Mouse (Mus musculus) lung, postnatal 10 days (tissue): ENCODE data around the gene Fgfr1op.
"Not testable (repeated sequence)": the region's sequence is repeated elsewhere in the genome, so short reads cannot be mapped to it uniquely, and the experiment has no call there.

Experiments
- DNase-seq: peaks from one replicate; pipeline ENCODE4 v3.0.0; 2021

The Fgfr1op gene

DNA sequence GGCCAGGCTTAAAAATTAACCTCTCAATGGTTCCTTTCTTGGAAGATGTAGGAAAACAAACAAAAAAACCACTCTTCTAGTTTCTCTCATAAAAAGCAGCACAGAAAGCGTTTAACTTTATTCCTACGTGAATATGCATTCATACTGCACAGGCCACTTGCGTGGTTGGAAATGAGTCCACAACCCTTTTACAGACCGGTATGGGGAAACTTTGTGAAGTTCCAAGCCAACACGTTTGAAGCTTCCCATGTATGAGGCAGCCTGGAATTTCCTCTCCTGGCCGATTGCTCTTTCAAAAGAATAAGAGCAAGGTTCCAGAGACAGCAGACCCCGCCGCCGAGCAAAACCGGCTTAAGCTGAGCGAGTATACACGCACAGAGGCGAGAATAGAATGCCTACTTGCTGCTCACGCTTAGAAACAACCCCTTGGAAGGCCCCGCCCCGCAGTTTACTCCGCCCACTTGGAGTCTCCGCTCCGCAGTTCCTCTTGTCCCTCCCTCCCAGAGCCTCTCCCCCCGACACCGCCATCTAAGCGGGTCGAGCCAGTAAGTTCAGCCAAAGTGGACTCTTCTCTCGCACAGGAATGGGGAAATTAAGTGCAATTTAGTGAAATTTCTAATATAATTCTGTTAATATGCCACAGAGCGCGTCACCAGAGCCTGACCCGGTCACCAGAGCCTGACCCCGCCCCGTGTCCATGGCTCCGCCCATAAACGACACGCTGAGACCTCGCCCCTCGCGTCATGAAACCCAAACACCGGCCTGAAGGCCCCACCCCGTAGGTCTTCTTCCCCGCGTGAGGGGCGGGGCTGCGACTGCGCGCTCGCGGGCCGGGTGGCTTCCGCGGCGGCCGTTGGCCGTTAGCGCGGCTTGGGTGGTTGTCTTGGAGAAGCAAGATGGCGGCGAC, at the start of gene Fgfr1op:
Fgfr1op (plus strand) TSS at position 801 of the 907 bp plus-strand sequence.
- DNase-seq = peak; percentile 39

DNA sequence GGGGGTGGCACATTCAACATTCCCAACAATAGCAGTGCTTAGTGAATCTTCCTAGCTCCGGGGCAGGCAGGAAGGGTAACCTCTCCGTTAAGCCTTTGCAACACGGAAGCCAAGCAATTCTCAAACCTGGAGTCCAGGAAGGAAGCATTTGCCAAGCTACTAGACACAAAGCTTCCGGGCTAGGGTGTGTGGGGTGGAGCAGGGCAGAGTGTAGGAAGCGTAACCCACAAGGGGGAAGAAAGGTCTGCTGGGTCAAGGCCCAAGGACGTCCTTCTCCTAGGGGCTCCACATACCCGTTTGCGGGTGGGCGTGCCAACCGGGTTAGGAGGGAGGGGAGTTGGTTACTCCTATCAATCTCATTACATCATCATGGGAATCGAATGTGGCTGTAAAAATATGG, 48.9 kb upstream of the Fgfr1op start:
- peak; percentile 38 for DNase-seq

DNA sequence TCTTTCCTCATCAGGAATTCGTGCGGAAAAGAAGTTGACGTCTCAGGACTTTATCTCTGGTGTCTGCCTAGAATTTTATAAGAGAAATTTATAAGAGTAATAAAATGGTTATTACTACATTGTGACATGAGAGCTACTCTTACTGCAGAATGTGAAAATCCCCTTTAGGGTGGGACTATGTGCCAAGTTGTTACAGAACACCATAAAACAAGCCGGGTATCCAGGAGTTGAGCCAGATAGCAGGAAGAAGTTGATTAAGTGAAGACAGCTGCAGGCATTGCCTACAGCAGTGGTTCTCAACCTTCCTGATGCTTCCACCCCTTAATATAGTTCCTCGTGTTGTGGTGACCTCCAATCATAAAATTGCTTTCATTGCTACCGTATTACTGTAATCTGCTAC, 48.4 kb upstream of the Fgfr1op start:
- DNase-seq = not testable (repeated sequence)

DNA sequence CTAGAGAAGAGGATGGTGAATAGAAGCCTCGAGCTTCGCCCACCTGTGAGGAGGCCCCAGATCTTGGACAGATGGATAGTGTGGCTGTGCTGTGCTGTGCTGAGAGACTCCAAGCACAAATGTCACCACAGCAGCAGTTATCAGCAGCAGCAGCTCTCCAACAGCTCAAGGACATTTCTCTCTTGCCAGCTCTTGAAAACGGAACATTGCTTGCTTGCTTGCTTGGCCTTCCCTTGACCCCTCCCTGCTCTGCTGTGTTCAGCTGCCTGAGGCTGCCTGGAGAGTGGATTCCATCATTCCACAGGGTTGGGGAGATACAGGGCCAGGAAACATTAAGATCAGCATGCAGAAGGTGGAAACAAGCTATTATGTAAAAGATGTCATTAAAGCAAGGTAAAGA, 42.3 kb upstream of the Fgfr1op start:
- DNase-seq = not testable (repeated sequence)

DNA sequence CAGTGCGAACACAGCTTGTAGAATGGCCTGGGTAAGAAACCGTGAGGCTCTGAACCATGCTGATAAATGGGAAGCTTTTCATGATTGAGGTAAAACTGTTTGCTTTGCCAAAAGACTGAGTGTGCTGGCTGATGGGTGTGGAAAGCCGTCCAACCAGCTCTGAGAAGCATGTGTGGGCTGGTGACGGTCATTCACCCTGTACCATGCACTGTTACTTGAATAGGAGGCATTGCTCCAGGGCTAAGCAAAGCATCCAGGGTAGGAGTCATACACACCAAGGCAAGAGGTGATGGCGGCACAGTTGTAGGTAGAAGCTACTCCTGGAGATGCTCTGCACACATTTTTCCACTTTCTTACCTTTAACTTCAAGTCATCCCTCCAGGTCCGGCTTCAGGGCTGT, 40.7 kb upstream of the Fgfr1op start:
- DNase-seq = not testable (repeated sequence)

DNA sequence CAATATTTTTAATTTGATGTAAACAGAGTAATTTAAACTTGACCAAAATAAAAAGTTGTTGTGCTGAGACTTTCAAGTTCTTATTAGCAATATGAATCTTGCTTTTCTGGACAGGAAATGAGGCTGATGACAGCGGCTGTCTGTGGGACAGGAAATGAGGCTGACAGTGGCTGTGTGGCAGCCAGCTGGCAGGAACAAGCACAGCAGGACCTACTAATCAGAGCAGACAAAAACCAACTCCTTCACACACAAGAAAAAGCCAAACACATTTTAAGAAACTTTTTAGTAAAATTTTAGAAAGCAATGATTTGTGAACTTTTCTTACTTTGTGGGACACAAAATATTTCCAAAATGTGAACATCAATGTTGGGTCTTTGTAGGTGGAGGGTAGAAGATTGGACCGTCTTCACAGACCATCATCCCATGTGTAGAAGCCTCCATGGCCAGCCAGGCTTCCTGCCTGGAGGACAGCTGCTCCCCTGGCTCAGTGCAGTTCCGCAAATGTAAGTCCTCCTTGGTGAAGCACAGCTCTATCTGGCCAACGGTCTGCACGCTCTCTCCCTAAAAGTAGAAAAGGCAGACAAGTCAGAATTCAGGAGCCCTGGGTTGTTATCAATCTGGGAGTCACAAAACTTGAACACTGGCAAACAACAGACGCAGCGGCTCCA, 36.8 kb upstream of the Fgfr1op start:
- DNase-seq = not testable (repeated sequence)

DNA sequence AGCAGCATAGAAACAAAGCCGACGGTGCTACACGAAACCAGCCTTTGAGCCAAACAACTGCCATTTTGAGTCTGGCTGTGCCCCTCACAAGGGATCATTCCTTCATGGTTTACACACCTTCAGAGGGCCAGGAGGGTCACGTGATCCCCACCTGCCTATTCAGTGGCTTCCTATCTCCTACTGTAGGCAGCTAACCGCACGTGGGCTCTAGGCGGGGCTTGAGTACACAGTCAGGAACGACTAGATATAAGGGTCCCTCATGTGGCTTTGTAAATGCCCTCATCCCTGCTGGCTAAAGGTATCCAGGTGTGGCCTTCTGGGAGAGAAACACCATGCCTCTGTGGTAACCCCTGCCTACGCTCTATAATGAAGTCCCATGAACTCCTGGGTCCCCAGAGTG, 35.7 kb upstream of the Fgfr1op start:
- not testable (repeated sequence) for DNase-seq

DNA sequence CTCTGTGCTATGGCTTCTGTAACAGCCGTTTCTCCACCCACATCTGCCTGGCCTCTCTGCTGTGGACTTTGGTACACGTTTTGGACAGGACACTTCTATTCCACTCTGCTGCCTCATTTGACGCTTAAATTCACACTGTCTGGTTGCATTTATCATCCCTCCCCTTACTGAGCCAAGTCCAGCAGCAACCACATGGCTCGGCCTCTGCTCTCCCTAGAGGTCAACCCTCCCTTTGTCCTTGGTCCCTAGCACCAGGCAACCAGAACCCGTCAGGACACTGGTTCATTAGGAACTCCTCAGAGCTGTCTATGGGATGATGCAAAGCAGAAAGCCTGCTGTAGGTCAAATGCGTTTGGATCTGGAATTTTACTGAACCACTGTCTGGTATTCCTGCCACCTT, 34.5 kb upstream of the Fgfr1op start:
- DNase-seq = not testable (repeated sequence)

DNA sequence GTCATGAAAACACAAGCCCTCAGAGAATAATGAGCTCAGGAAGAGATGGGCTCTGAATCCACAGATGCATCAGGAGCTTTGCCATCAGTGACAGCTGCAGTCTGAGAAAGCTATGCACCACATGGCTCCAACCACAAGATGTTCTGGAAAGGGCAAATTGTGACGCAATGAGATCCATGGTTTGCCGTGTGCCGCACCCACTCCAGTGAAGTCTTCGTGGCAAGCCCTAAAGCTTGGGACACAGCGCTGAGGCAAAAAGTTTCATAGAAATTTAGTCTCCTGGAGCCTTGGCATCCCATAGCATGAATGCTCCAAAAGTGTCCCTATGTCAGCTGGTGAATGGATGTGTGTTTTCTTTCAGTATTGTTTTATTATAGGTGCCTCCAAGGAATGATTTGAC, 27.2 kb upstream of the Fgfr1op start:
- DNase-seq = not testable (repeated sequence)

DNA sequence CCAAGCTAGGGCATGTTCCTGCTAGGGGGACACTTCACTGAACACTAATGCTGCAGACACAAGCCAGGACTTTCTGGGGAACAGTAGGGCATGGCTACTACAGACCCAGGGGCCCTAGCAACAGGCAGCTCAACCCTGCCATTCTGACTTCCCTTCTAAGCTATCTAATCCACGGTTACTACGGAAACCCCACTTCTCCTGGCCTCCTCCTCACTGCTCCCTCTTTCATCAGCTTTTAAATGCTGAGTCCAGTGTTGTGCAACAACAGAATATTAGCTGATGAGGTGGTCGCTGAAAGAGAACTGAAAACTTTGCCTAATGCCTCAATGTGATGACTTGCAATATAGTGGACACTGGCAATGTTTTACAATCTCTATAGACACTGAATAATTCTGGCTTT, 25.1 kb upstream of the Fgfr1op start:
- not testable (repeated sequence) for DNase-seq

DNA sequence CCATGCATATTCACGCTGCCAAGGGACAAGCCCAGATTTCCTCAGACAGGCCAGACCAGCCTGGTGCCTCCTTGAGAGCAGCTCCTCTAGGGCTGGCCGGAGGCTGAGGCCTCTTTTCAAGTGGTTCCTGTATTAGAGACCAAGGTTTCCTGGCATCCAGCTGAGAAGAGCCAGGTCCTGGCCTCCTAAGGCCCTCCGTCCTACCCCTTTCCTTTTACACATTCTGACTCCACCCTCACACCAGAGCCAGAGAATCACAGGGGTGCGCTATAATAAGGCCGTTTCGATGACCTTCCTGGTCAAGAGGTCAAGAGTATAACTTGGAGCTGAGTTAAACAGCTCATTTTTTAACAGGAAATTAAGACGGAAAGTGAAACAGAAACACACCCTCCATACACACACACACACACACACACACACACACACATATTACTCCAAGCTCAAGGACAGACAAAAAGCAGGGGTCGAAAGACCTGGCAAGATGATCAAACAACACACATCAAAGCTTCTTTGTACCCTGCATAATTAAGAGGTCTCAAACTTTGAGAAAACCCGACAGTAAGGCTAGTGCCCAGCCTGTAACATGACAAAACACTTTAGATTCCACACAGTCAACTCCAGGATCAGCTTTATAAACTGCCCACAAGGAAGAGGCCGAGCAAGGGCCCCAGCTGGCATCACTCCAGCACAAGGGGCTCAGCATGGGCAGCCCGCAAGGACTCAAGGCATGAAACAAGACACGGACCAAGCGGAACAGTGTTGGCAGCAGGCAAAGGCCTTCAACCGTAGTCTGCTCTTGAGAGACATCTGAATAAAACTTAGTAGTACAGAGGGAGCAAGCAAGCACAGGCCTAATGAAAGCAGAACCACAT, 21.3 kb upstream of the Fgfr1op start:
- peak; percentile 46 for DNase-seq

DNA sequence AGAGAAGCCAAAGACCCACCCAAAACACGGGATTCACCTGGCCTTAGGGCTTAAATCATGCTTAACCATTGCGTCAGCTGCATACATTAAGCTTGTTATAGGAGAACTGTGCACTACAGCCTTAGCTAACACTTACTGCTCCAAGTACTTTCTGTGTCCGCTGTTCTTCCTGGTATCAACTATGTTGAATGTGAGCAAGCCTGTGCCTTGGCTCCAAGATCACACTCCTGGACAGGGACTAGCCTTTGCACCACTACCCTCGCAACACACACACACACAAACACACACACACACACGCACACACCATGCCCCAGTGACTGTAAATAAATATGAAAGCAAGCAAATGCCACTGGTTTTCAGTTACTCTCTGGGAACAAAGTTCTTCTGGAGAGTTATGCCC, 18.4 kb upstream of the Fgfr1op start:
- peak; percentile 19 for DNase-seq

DNA sequence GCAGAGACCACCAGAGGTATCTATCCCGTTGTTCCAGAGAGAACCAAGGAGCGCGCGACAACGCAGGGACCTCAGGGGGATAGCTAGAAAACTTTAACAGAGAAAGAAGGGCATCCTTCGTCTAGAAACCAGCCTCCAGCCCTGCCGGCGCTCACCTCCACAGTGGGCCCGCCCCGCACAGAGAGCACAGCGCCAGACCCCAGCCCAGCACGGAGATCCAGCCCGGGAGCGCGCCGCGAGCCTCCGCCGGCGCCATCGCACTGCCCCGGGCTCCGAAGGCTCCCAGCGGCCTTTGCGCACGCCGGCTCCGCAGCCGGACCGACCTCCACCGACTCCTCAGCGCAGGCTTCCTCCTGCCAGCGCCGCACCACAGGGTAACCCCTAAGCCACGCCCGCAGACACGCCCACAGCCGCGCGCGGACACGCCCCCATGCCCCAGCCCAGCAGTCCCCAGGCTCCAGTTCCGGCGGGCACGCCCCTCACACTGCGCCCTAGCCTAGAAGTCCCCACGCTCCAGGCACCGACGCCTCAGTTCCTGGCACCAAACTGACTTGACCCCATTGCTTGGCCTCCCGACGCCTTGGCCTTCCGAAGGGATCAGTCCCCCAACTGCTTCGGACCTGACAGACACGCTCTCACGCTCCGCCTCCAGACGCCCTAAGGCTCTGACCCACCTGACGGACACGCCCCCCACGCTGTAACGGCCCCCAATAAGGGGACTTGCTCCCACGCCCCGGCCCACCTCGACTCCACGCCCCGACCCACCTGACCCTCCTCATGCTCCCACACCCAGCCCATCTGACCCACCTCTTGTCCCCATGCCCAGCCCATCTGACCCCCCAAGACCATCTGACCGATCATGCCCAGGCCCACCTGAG, 17.6 kb upstream of the Fgfr1op start, which contains the start of the genes Gm49673 and Rnaset2a:
Gm49673 (minus strand) TSS at position 350 of the 878 bp plus-strand sequence.
Rnaset2a (minus strand) TSS at position 659 of the 878 bp plus-strand sequence.
- peak; percentile 68 for DNase-seq

DNA sequence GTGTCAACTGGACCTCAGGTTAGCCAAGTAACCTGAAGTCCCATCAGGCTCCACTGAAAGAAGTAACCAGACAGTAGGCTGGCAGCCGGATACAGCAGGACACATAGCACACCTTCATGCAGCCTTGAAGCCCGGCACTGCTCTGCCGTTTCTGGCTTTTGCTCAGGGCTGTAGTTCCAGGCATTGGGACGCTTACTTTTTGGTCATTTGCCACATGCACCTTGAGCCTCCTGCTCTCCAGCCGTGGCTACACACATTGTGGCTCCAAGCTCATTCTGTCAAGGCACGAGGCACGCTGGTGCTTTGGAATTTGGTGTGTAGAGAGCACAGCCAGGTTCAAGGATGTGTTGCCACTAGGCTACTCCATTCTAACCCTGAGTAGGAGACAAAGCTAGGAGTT, 10.3 kb upstream of the Fgfr1op start:
- DNase-seq = not testable (repeated sequence)

DNA sequence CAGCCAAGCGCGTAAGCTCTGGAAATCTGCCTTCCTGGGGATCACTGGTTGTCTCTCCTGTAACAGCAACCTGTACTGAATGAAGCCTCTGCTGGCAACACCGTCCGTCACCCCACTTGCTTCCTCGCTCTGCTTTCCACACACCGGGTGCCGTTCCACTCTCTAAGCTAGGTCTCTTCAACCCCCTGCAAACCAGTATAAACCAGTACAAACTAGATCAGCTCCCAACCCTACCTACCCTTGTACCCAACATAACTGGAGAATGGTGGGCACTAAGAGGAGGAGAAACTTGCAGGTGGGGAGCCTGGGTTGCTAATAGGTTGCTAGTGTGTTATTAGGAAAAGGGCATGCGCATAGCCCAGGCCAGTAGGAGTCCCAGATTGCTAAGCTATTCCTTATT, 9.3 kb upstream of the Fgfr1op start:
- not testable (repeated sequence) for DNase-seq

DNA sequence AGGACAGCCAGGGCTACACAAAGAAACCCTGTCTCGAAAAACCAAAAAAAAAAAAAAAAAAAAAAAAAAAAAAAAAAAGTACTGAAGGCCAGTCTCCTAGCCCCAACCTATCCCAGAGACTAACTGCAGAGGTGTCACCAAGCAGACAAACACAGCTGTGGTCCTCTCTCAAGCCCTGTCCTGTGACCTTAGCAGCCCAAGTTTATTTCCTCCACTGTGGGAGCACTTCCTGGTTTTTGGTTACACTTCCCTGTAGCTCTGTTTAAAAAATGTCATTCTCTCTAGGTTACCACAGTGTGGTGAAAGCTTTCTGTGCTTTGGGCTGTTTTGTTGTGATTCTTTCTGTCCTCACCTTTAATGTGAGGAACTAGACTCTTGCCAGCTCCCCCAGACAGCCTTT, 6.7 kb upstream of the Fgfr1op start:
- not testable (repeated sequence) for DNase-seq

DNA sequence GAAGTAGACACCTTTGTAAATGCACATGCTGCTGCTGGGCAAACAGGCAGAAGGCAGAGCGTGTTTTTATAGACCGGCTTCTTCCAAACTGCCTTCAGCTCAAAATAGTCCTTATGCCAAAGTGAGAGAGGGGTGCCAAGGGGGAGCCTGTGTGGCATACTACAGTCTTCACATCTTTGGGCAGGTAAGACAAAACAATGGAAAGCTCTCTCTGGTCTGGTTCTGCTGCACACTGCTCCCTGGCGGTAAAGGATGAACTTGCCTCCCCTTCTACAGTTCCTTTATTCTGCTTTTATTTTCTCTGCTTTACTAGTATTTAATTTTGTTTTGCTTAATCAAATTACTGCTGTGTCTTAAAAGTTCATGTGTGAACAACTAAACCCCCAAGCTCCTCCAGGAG, 4.3 kb upstream of the Fgfr1op start:
- peak; percentile 57 for DNase-seq

DNA sequence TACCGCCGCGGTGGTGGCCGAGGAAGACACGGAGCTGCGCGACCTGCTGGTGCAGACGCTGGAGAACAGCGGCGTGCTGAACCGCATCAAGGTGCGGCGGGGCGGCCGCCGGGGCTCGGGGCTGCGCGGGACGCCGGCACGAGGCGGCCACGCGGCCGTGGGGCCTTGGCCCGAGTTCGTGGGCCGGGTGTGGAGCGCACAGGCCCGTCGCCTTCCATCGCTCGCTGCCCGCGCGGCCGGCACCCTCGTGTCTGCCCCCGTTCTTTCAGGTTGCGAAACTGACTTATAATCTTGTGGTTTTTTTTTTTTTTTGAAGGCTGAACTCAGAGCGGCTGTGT, 276 bp downstream of the Fgfr1op start:
- peak; percentile 21 for DNase-seq

DNA sequence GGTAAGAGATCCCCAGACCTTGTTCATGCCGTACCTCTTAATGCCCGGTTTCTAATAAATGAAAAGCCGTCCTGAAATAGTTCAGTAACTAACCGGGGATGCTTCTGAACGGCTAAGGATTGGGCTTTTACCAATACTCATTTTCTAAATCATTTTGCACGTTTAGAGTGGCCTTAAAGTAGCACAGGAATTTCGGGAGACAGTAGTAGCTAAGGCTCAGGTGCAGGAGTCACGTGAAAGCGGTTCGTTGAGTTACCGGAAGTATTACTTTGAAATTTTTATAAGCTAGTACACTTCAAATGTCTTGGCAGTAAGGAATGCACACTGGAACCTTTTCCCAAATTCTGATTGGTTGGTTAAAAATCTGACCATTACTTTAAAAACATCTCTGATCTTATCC, 676 bp downstream of the Fgfr1op start:
- DNase-seq = not testable (repeated sequence)

DNA sequence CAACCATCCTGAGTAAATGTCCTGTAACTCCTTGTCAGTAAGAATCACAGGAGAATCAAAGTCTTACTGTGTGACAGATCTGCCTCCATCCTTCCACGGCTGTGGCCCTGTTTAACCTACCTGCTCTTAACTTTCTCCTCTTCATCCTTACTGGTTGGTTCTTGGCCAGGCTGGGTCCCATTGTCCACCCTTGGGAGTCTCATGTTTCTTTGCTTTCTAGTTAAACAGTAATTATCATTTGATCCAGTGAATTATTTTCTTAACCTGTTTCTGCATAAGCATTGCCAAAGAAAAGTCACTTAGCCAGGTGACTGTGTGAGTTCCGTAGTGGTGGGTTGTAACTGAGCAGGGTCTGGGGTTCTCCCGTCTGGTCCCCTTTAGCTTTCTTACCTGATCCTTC, 1.2 kb downstream of the Fgfr1op start:
- DNase-seq = not testable (repeated sequence)

DNA sequence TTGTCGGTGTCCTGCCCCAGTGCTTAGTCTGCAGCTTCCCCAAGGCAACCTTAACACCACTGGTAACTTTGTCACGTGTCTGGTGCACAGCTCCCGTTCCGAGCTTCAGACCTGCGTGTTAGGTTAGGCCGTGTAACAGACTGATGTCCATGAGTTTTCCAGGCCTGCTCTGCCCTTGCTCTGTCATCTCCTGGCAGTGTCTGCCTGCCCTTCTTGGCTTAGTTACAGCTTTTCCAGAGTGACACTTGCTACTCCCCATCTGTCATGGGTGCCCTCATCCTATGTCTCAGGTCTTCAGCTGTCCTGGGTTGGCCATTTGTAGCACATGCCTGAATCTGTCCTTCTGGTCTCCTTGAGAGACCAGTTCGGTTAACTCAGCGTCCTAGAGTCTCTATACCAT, 2.1 kb downstream of the Fgfr1op start:
- DNase-seq = not testable (repeated sequence)

DNA sequence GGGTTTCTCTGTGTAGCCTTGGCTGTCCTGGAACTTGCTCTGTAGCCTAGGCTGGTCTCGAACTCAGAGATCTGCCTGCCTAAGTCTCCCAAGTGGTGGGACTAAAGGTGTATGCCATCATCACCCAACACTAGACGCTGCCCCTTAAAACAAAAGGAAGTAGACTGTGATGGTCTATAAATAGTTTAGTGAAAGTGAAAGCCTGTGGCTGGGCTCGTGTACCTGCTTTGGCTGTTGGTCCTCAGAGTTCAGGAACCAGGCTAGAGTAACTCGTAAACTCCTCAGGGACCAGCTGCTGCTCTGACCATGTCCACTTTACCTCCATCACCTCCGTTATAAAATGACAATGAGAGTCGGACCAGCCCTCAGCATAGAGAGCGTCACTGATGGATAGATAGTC, 5.0 kb downstream of the Fgfr1op start:
- DNase-seq = no peak
